Mouse (Mus musculus) C2C12 (cell line): ENCODE data around the gene Bptf. TPM values are rescaled to one million over a fixed set of nuclear protein-coding genes. Genes with fewer than 3 reads are reported as not detected.
"Not testable (repeated sequence)": the region's sequence is repeated elsewhere in the genome, so short reads cannot be mapped to it uniquely, and the experiment has no call there.

Source experiments
- H3K27me3 ChIP-seq: one replicate; pipeline ENCODE4 v1.6.1; 2011; ENCODE audit not compliant: control insufficient read depth, insufficient read depth, insufficient read length
- H3K36me3 ChIP-seq: one replicate; pipeline ENCODE4 v1.6.1; 2011; ENCODE audit not compliant: control insufficient read depth, insufficient read depth
- H3K4me3 ChIP-seq: one replicate; pipeline ENCODE4 v1.5.1; 2011; ENCODE audit warnings: mild to moderate bottlenecking, control low read depth; ENCODE audit not compliant: poor library complexity, insufficient read depth, severe bottlenecking
- H3K79me2 ChIP-seq: one replicate; pipeline ENCODE4 v1.6.1; 2011; ENCODE audit not compliant: control insufficient read depth, insufficient read depth
- H3K79me3 ChIP-seq: one replicate; pipeline ENCODE4 v1.6.1; 2011; ENCODE audit warnings: low read depth, control low read depth
- H3ac ChIP-seq: one replicate; pipeline ENCODE3; 2011; ENCODE audit warnings: low read depth; ENCODE audit not compliant: control insufficient read depth, insufficient read length
- CEBPB ChIP-seq: IDR thresholded peaks from one replicate; pipeline ENCODE4 v1.6.1; 2011; ENCODE audit warnings: low read depth, mild to moderate bottlenecking, control low read depth, moderate library complexity
- CTCF ChIP-seq: IDR thresholded peaks from one replicate; pipeline ENCODE4 v1.5.1; 2011; ENCODE audit not compliant: control insufficient read depth, insufficient read depth, insufficient read length
- FOSL1 ChIP-seq: IDR thresholded peaks from one replicate; pipeline ENCODE4 v1.8.0; 2011; ENCODE audit warnings: mild to moderate bottlenecking, low read length; ENCODE audit not compliant: poor library complexity, insufficient read depth, severe bottlenecking
- MAX ChIP-seq: IDR thresholded peaks from one replicate; pipeline ENCODE4 v1.6.1; 2011; ENCODE audit warnings: mild to moderate bottlenecking, control low read depth
- MYOD1 ChIP-seq: IDR thresholded peaks from one replicate; pipeline ENCODE4 v1.6.1; 2011; ENCODE audit warnings: low read depth; ENCODE audit not compliant: control insufficient read depth, insufficient read length
- MYOG ChIP-seq: IDR thresholded peaks from one replicate; pipeline ENCODE4 v1.6.1; 2011; ENCODE audit not compliant: control insufficient read depth, insufficient read length; ENCODE audit errors: extremely low read depth
- USF1 ChIP-seq: IDR thresholded peaks from one replicate; pipeline ENCODE4 v1.6.1; 2011; ENCODE audit warnings: low read depth, mild to moderate bottlenecking, control low read depth, moderate library complexity
- polyA plus RNA-seq: library from polyadenylated mRNA; unstranded; fragments of >200 nt; fragmentation: generic; extraction: Trizol; gene quantifications from one replicate; pipeline ENCODE4 v1.2.1, GENCODE M21; 2012; ENCODE audit warnings: missing spikeins

Gene Bptf
- polyA plus RNA-seq, 1 experiment, result 14.8 TPM

DNA sequence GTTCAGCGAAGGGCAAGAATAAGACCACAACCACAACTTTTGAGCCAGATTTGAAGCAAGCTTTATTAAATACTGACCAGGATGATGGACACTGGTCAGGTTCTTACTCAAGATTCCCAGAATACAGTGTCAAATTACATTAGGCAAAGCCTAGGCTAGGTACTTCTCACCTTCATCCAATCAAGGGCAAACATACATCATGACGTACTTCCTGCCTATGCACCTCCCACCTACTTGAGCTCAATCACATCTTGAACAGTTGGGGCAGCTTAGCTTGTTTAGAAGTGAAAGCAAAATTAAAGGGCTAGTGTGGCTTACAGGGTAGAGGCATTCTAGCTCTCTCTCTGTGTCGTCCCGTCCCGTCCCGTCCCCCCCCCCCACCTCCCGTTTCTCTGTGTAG, 22.5 kb upstream of the Bptf start:
- Histone ChIP-seq H3K27me3 (no peaks in the 10 kb centered on the region), H3K36me3 (no peaks in the 10 kb centered on the region), H3ac (no peak overlapping the region), H3K79me3 (no peaks in the 10 kb centered on the region), H3K79me2 (no peaks in the 10 kb centered on the region), H3K4me3 (no peak overlapping the region)
- no peak for TF ChIP-seq MAX
- no peak for TF ChIP-seq CTCF
- no peak for TF ChIP-seq MYOG
- no peak for TF ChIP-seq CEBPB
- TF ChIP-seq USF1, result no peak
- TF ChIP-seq FOSL1, result no peak
- no peak for TF ChIP-seq MYOD1

DNA sequence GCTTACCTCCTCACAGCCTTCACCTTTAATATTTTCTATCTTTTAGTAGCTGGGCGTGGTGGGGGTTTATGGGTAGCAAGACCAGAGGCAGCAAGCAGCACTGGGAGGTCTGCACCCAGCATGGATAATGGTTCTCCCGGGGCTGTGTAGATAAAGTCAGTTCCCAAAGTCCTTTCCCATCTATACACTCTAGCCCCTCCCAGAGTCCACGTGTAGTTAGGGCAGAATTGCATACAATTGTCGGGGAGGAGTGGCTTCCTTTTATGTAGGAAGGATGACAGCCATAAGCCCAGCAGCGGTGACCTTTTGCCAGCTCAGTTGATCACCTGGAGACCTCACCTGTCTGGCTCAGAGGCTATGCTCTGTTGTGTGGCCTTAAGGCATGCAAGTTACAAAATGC, 21.7 kb upstream of the Bptf start:
- TF ChIP-seq MYOG (no peak), USF1 (no peak), CTCF (no peak), CEBPB (no peak), MYOD1 (no peak)
- no peaks in the 10 kb centered on the region for H3K36me3 ChIP-seq
- H3K27me3 ChIP-seq, result no peaks in the 10 kb centered on the region
- H3K4me3 ChIP-seq, result no peak overlapping the region
- H3K79me3 ChIP-seq, result no peaks in the 10 kb centered on the region
- no peaks in the 10 kb centered on the region for H3K79me2 ChIP-seq
- H3ac ChIP-seq, result no peak overlapping the region

DNA sequence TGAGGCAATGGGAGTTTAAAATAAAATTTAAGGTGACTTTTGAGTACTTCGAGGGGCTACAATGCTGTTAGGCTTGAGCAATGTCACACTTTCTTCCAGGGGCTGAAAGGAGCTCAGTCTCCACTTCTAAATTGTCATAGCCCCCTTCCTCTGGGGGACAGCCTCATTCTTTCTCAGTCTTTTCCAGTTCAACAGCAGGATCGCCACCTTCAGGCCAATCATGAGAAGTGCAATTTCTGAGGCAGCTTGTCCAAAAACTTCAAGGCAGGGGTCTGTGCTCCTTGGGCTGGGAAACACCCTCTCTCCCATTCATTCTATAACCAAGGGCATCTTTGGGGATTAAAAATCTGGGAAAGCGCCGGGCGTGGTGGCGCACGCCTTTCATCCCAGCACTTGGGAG, 19.9 kb upstream of the Bptf start:
- H3ac ChIP-seq, result no peak overlapping the region
- H3K79me3 ChIP-seq, result no peaks in the 10 kb centered on the region
- no peak overlapping the region for H3K4me3 ChIP-seq
- no peak for TF ChIP-seq MYOD1
- TF ChIP-seq USF1, result no peak
- TF ChIP-seq MYOG, result no peak
- no peak for TF ChIP-seq FOSL1
- no peak for TF ChIP-seq CEBPB
- TF ChIP-seq MAX, result no peak
- TF ChIP-seq CTCF, result no peak
- no peaks in the 10 kb centered on the region for H3K36me3 ChIP-seq
- H3K27me3 ChIP-seq, result no peaks in the 10 kb centered on the region
- H3K79me2 ChIP-seq, result no peaks in the 10 kb centered on the region

DNA sequence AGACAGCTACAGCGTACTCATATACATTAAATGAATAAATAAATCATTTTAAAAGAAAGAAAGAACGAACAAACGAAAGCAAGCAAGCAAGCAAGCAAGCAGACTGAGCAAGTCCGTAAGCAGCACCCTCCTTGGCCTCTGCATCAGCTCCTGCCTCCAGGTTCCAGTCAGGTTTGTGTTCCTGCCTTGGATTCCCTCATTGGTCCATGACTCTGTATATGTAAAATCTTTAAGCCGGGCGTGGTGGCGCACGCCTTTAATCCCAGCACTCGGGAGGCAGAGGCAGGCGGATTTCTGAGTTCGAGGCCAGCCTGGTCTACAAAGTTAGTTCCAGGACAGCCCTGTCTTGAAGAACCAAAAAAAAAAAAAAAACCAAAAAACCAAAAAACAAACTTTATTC, 12.0 kb upstream of the Bptf start:
- not testable (repeated sequence) for H3K27me3 ChIP-seq, H3K79me3 ChIP-seq, H3K4me3 ChIP-seq, H3ac ChIP-seq, H3K36me3 ChIP-seq, H3K79me2 ChIP-seq

DNA sequence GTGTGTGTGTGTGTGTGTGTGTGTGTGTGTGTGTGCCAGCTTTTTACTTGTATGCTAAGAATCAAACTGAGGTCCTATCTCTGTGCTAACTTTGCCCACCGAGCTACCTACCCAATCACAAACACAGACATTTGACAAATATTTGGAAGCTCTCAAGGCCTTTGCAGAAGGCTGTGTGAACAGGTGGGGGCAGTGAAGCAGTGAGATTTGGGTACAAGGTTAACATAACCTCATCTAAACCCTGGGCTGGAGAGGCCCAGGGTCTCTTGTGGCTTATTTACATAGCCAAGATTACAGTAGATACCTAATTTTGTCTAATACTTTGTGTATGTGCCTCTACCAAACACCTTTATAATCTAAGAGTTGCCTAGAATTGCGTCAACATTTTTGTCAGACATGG, 10.5 kb upstream of the Bptf start:
- H3K79me2 ChIP-seq, result no peaks in the 10 kb centered on the region
- no peaks in the 10 kb centered on the region for H3K36me3 ChIP-seq
- TF ChIP-seq CTCF (no peak), FOSL1 (no peak), CEBPB (no peak), MAX (no peak), USF1 (no peak), MYOG (no peak), MYOD1 (no peak)
- H3K79me3 ChIP-seq, result no peaks in the 10 kb centered on the region
- no peaks in the 10 kb centered on the region for H3K27me3 ChIP-seq
- H3K4me3 ChIP-seq, result no peak overlapping the region
- no peak overlapping the region for H3ac ChIP-seq

DNA sequence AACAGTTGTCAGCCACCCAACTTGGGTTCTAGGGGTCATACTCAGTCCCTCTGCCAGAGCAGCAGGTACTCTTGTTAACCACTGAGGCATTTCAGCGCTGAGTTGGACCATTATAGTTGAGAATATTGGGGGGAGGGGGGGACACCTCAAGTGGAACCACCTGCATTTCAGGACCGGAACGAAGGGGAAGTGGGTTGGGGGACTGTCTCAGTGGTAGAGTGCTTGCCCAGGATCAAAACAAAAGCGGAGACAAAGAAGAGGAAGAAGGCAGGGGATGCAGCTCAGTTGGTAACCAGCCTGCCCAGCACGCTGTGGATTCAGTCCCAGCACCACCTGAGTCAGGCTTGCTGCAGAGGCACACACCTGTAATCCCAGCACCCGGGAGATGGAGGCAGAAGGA, 8.8 kb upstream of the Bptf start:
- no peaks in the 10 kb centered on the region for H3K79me2 ChIP-seq
- no peak overlapping the region for H3K4me3 ChIP-seq
- H3K36me3 ChIP-seq, result no peaks in the 10 kb centered on the region
- H3ac ChIP-seq, result no peak overlapping the region
- H3K27me3 ChIP-seq, result no peaks in the 10 kb centered on the region
- H3K79me3 ChIP-seq, result no peaks in the 10 kb centered on the region
- TF ChIP-seq CEBPB, result no peak
- no peak for TF ChIP-seq CTCF
- TF ChIP-seq FOSL1, result no peak
- no peak for TF ChIP-seq MYOG

DNA sequence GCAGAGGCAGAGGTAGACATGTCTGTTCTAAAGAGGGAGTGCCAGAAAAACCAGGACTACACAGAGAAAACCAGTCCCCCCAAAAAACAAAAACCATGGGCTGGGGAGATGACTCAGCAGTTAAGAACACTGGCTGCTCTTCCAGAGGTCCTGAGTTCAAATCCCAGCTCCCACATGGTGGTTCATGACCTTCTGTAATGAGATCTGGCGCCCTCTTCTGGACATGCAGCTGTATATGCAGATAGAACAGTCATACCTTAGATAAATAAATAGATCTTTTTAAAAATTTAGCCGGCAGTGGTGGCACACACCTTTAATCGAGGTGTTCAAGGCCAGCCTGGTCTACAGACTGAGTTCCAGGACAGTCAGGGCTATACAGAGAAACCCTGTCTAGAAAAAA, 6.7 kb upstream of the Bptf start:
- H3K79me3 ChIP-seq, result no peaks in the 10 kb centered on the region
- H3ac ChIP-seq, result no peak overlapping the region
- H3K36me3 ChIP-seq, result no peaks in the 10 kb centered on the region
- no peaks in the 10 kb centered on the region for H3K27me3 ChIP-seq
- H3K79me2 ChIP-seq, result no peaks in the 10 kb centered on the region
- TF ChIP-seq CTCF, result no peak
- no peak for TF ChIP-seq MYOG
- H3K4me3 ChIP-seq, result no peak overlapping the region
